Mouse (Mus musculus) thymus, postnatal 10 days (tissue): ENCODE measurements around the gene Bcl2l1.
A peak's percentile ranks its signal among the peaks of the same experiment; 100 is the strongest.

ENCODE experiments used
- DNase-seq, 2 experiments: peaks; one replicate each; pipeline ENCODE4 v3.0.0; 2021; ENCODE audit warnings: low spot score in 2 of 2

Bcl2l1 gene

DNA sequence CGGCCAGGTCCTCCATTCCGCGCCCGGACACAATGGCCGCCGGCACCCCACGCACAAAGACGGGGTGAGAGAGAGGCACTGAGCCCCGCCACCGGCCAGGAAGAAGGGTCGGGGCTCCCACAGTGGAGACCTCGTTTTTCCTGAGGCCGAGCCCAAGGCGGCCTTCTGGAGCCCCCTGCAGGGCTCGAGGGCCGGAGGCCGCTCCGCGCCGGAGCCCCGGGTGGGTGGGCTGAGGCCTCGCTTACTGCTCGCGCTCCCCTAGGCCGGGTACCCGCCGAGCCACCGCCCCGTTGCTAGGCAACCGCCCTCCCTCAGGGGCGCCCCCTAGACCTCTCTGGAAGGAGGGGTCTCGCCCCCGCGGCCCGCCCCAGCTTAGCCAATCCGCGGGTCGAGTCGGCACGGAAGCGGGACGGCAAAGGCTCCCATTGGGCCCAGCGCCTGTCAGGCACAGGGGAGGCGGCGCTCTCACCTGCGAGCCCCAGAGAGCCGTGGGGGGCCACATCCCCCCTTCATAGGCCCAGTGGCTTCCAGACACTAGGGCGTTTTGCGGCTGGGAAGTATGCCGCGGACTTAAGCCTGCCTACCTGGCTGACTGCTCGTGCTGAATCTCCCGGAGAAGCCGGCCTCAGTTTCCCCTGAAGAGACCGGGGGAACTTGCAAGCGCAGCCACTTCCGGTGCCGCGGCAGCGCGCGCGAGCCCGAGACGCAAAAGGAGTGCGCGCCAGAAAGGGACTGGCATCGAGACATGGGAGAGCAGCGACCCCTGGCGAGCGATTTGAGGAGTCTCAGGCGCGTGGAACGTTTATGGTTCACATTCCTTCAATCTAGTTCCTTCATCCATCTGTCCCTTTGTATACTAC, at the start of gene Bcl2l1:
Gene Bcl2l1, minus strand, starts transcription at position 710 of the 860 bp plus-strand sequence.
- DNase-seq = peak; percentile 100

DNA sequence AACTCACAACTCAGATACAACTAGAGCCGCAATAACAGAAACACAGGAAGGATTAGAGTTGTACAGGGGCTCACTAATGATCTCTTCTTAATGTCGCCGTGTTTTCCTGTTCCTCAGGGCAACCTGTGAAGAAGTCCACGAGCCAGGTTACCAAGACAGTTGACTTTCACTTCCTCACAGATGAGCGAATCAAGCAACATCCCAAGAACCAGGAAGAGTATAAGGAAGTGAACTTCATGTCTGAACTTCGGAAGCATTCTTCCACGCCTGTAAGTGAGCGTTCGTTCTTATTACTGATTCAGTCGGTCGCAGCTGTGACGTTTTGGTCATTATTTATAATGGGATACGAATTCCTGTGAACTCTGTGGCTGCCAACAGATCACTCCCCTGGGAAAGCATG, 49.4 kb upstream of the Bcl2l1 start:
- DNase-seq = no peak

DNA sequence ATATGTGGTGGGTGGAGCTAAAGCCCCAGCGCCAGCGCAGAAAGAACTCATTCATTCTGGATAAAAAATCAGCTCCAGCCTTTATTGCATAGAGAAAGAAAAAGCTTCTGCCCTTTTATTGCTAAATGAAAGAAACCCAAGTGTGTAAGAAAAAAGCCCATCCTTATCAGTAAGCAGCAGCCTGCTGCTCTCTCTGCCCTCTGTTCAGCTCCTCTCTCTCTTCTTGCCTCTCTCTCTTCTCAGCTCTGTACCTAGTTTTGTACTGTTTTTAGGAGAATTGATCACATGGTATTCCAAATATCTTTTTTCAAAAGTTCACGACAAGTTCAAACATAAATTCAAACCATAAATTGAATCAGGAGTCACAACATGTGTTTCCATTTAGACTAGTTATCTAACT, 46.7 kb upstream of the Bcl2l1 start:
- no peak for DNase-seq

DNA sequence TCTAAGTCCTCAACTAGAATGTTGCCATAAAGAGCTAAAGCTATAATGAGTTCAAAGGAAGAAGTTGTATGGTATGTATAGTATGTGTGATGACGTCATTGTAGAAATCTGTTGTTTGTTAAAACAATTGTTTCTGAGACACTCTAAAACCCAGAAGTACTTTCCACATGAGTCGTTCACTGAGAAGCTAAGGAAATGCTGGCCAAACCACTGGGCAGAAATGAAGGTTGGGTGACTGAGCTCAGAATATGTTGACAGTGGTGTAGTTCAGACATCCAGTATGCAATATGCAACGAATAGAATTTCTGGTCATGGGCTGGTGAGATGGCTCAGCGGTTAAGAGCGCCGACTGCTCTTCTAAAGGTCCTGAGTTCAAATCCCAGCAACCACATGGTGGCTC, 31.8 kb upstream of the Bcl2l1 start:
- DNase-seq = no peak

DNA sequence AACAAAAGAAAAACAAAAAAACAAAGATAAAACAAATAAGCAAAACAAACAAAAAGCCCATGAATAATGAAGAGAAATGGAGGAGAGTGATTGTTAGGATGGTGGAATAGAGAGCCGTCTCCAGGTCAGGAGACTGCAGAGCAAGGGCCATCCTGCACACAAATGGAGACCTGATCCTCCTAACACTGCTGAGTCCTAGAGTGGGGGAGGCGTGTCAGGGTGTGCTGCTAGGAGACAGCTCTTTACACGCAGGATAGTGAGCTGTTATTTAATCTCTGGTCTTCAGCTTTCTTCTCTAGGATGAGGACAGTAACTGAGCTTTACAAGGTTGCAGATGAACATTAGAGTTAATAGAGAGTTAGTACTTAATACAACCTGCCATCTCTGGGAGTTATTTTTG, 31.1 kb upstream of the Bcl2l1 start:
- DNase-seq = no peak

DNA sequence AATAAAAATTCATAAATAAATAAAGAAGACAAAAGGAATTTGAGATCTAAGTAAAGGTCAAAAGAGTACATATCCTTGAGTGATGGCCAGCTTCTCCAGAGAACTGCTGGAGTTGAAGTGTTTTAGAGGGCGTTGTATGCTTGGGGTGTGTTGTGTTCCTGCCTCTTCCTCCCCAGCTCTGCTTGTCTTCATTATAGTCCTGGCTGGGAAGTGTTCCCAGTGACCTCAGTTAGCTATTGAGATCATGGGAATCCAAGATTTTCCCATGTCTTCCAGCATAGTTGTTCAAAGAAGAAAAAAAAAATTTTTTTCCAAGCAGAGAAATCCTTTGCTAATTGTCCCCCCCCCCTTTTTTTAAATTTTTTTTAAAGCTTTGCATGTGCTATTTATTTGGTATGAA, 30.4 kb upstream of the Bcl2l1 start:
- DNase-seq = no peak

DNA sequence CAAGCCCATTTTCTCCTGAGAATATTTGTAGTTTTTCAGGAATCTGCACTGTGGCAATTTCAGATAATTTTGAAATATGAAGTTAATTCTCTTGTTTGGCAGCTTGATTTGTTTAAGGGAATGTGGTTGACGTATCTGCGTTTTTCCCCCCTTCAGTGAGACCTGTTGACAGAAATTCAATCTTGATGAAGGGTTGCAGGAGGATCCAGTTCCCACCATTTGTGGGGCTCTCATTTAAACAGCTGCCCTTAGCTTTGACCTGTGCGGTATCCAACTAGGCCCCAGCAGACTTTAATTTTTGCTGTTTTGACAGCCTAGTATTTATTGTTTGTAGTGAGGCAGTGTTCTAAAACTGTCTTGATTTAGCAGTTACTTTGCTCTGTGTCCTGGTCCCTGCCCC, 28.0 kb upstream of the Bcl2l1 start:
- DNase-seq = no peak

DNA sequence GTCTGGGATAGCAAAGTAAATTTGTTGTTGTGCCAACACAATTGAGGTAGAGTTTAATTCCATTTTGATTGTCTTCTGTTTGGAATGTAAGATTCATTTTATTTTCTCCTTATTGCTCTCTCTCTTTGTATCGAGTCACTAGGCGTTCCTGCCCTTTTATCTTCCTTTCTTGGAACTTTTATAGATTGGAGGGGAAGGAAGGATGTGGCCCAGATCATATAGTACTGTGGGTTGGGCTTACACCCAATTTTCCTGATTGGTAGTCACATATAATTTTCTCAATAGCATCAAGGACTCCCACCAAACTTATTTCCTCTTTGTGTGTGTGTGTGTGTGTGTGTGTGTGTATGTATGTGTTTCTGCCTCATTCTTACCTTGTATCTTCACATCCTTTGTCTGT, 16.9 kb upstream of the Bcl2l1 start:
- no peak for DNase-seq

DNA sequence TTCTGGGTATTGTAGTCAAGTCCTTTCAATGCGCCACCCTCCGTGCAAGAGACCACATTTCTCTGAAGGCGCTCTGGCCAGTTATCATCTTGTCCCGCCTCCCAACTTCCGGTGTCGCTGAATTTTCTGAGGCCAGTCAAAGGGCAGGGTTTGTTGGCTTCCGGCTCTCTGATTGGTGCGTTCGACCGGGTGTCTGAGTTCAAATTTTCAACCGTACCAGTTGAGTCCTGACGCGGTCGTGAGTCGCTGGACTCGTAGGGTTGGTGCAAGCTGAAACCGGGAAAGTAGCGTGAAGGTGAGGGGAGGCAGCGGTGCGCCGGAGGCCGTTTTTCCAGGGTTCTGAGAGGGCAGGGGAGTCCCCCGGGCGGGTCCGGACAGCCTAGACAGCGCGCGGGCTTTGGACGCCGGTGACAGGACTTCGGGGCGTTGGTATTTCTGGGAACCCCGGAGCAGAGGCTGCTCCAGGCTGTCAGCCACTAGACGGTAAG, 16.3 kb upstream of the Bcl2l1 start, which contains the start of gene Tpx2:
Gene Tpx2, plus strand, starts transcription at position 150 of the 488 bp plus-strand sequence.
- DNase-seq = peak; percentile 96 to 97

DNA sequence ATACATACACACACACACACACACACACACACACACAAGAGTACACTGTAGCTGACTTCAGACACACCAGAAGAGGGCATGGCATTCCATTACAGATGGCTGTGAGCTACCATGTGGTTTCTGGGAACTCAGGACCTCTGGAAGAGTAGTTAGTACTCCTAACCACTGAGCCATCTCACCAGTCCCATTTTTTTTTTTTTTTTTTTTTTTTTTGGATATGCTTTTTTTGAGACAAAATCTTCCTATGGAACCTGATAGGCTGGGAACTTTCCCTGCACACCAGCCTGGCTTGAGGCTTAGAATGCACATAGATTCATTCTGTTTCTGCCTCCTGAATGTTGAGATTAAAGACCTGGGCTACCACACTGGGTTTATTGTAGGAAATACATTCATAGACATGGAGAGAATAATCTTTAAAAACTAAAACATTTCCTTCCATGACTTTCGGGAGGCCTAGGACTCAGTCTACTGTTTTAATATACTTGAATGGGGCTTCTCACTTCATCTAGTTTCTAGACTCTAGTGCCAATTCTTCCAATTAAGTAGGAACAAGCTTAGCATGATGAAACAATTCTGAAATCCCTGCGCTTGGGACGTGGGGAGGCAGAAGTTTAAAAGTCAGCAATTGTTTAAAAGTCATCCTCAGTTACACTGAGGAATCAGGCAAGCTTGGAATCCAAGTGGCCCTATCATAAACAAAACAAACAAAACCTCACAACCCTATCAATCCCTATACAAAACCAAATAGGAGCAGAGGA, 15.7 kb upstream of the Bcl2l1 start:
- no peak for DNase-seq

DNA sequence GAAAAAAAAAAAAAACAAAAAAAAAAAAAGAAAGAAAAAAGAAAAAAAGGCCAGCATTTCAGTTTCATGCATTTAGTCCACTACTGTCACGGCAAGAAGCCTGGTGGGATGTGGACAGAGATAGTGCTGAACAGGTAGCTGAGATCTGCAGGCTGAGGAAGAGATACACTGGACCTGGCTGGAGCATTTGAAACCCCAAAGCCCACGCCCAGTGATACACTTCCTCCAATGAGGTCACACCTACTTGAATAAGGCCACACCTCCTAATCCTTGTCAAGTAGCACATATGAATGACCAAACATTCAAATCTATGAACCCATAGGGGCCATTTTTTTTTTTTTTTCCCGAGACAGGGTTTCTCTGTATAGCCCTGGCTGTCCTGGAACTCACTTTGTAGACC, 11.2 kb upstream of the Bcl2l1 start:
- no peak for DNase-seq

DNA sequence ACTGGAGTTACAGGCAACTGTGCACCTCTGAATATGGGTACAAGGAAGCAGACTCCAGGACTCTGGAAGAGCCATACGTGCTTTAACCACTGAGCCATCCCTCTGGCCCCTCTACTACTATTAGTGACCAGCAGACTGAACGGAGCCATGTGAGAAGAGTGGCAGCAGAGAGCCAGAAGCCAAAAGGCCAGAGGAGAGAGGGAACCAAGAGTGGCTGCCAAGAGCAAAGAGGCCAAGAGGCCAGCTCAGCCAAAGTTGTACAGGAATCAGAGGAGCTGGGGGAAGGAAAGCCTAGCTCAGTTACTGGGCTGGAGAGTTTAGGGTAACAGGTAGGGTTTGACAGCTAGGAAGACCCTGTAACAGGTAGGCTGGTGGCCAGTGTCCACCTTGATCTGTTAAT, 7.7 kb upstream of the Bcl2l1 start:
- no peak for DNase-seq

DNA sequence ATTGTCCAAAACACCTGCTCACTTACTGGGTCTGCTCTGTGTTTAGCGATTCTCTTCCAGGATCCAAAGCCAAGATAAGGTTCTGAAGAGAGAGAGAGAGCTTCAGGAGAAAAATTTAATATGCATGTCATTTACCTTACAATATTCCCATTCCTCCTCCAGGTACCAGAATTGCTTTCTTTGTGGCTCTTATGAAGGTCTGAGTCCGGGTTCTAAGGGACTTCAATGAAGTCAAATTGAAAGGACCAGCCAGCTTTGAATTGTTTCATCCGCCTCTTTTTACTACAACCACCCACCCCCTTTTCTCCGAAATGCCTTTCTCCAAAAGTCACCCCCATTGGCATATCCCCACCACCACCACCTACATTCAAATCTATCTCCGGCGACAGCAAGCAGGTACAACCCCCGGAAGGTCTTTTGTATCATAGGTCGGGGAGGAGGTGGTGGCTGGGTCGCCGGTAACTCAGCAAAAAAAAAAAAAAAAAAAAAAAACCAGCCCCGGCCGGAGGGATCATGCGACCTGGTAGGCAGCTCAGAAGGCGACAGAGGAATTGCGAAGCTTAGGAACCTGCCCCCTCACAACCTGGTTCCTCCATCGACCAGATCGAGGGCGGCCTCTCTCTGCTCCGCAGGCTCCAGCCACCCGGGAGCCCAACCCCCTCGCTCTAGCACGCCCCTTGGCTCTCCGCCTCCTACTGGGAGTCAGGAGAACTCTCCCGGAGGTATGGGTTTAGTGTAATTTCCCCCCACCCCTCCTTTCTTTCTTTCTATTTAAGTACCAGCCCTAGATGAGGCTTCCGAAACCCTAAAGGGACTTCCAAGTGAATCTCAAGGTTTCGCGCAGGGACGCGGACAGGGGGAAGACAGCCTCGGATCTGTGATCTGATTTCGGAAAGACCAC, 1.3 kb downstream of the Bcl2l1 start:
- peak; percentile 89 to 91 for DNase-seq

DNA sequence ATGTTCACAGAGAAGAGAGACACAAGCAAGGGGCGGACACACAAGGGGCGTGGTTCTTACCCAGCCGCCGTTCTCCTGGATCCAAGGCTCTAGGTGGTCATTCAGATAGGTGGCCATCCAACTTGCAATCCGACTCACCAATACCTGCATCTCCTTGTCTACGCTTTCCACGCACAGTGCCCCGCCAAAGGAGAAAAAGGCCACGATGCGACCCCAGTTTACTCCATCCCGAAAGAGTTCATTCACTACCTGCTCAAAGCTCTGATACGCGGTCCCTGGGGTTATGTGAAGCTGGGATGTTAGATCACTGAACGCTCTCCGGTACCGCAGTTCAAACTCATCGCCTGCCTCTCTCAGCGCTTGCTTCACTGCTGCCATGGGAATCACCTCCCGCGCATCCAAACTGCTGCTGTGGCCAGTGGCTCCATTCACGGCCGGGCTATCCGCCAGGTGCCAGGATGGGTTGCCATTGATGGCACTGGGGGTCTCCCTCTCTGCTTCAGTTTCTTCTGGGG, 2.1 kb downstream of the Bcl2l1 start:
- no peak for DNase-seq

DNA sequence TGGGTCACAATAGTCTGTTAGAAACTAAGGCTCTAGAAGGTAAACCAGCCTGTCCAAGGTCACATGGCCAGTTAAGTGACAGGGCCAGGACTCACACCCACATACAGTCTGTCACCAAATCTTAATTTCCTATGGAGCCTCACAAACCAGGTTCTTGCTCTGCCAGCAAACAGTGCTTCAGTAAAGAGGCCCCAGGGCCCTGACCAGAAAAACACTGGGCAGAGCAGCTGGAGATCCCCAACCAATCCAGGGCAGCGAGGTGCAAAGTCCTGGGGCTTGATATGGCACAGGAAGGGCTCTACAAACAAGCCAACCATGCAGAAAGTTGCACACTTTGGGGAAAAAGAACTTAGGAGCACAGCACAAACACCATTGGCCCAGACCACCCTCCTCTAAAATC, 3.0 kb downstream of the Bcl2l1 start:
- no peak for DNase-seq

DNA sequence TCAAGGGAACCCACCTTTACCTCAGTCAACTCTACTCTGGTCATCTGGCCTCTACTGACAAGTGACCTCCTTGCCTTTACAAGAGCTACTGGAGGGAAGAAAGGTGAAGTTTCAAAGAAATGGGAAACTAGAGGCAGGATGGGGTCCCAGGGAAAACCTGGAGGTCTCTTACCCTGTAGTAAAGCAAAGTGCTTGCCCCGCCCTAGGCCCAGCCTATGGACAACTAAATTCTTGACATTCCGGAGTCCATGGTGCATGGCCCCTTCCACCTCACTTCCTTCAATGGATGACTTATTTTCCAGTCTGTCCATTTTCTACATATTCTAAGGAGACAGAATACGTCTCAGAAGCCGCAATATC, 3.5 kb downstream of the Bcl2l1 start:
- DNase-seq = no peak

DNA sequence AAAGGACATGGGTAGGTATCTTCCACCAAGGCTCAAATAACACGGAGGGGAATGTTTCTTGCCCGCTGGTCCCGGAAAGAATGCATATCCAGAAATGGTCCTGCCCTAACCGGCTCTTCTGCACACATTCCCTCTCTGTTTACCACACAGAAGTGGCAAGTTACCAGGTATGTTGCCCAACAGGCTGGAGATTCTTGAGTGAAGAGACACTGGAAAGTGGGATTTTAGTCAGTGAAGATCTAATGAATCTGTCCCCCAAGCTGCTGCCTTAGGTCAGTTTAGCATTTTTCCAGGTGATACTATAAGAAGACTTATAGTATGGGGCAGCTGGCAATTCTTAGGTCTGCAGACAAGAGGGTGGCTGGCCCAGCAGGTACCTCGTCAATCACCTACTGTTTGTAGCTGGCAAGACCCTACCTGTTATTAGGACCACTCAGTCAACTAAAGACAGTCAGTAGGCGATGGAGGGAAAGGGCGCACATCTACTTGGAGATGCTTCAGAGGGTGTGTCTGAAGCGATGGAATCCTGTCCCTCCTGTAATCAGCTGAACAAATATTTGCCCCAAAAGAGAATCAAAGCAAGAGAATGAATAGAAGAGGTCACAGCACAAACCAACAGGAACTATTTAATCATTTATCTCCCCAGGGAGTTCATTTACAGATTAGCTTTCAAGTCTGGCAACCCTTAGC, 4.1 kb downstream of the Bcl2l1 start:
- DNase-seq = no peak

DNA sequence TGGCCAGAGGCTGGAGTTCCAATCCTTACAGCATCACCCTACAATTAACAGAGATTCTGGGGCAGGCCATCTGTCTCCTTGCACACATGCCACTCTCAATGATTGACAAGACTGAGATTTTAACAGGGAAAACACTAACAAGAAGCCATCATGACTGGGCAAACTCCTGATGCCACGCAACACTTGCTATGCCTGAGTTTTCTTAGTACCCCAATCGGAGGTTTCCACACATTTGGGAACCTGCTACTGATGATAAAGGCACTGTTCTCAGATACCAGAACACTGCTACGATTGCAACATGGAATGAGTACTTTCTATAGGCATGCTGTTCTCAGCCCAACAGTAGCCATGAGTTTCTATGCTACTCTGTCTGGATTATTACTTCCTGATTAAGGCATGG, 5.0 kb downstream of the Bcl2l1 start:
- no peak for DNase-seq

DNA sequence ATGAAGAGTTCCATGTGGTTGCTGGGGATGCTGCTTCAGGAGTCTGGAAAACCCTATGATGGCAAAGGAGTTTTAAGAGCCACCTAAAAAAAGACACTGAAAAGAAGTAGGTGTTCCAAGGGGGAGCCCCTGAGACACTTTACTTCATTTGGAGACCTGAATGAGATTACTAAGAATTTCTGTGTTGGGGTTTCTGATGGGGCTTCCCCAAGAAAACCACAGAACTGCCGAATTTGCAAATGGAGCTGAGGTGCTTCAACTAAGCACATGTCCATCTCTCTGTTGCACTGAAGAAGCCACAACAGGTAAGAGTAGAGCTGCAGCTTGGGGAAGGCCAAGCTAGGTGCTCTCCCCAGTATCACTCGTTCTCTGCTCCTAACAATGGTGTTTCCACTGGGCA, 5.8 kb downstream of the Bcl2l1 start:
- DNase-seq = no peak

DNA sequence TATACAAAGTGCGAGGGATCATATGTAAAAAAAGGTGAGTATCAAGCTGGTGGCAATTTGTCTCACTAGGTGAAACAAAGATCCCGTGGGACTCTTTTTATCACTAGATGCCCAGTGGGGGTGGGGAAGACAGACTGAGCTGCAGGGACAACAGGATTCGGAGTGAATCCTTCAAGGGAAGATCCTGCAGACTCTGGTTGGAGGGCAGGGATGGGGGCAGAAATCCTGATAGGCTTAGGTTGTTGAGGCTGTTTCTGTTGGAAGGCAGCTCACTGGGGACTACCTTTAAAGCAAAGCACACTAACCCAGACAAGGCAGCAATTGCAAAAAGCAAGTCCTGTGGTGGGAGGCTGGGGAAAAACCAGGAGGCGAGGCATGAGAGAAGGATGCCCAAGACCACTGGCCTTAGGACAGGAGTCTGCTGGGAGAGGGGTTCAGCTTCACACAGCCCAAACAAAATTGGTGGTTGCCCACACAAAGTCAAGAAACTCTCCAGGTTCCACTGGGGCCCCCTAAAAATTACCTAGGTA, 6.3 kb downstream of the Bcl2l1 start:
- no peak for DNase-seq
